Mouse (Mus musculus) adrenal gland, postnatal 25 days (tissue): ENCODE measurements around the gene Atp6v1a. TPM values are rescaled to one million over a fixed set of nuclear protein-coding genes. Genes with fewer than 3 reads are reported as not detected.
A peak's percentile ranks its signal among the peaks of the same experiment; 100 is the strongest.

Experiments
- DNase-seq: peaks from one replicate; pipeline ENCODE4 v3.0.0; 2021; ENCODE audit warnings: mixed read lengths
- total RNA-seq: library from RNA; stranded (reverse); gene quantifications from 2 replicates; pipeline ENCODE4 v1.2.3, GENCODE M21; 2021

The Atp6v1a gene
- total RNA-seq, 1 experiment from 2014 or later = 153 TPM

- DNase-seq = no peak
Observed at GRCm38 (mm10) chr16:44060604-44061286, 78.8 kb downstream of the Atp6v1a start.

GRCm38 (mm10) chr16:44058745-44059144 is 80.8 kb downstream of the Atp6v1a start:
- peak; percentile 34 for DNase-seq

GRCm38 (mm10) chr16:44055766-44056165 is 83.7 kb downstream of the Atp6v1a start:
- DNase-seq = no peak

GRCm38 (mm10) chr16:44053265-44053664 is 86.2 kb downstream of the Atp6v1a start:
- DNase-seq = no peak

GRCm38 (mm10) chr16:44052390-44052789 is 87.1 kb downstream of the Atp6v1a start:
- DNase-seq = no peak

- no peak for DNase-seq
Observed at GRCm38 (mm10) chr16:44050139-44050538, 89.4 kb downstream of the Atp6v1a start.

GRCm38 (mm10) chr16:44039112-44039511 is 100.4 kb downstream of the Atp6v1a start:
- no peak for DNase-seq

Other genes starting within 250 kb of the Atp6v1a start
- gene Ccdc191, start 249.9 kb downstream of the Atp6v1a start, total RNA-seq = 8.6 and 10.7 TPM in 2 replicates
- gene Qtrt2, start 212.9 kb downstream of the Atp6v1a start, total RNA-seq = 30.8 and 40.2 TPM in 2 replicates
- gene Zdhhc23, start 159.9 kb downstream of the Atp6v1a start, total RNA-seq = 0.46 and 0.52 TPM in 2 replicates
- 1.6 and 2.1 TPM in 2 replicates for gene Gramd1c, start 76.4 kb downstream of the Atp6v1a start, total RNA-seq
- gene Naa50, start 125 bp upstream of the Atp6v1a start, total RNA-seq = 79.9 and 101 TPM in 2 replicates
- 29.2 and 32.3 TPM in 2 replicates for gene Usf3, start 33.5 kb upstream of the Atp6v1a start, total RNA-seq
- 9.3 and 12.8 TPM in 2 replicates for gene Sidt1, start 193.5 kb upstream of the Atp6v1a start, total RNA-seq
- 28.1 and 37.5 TPM in 2 replicates for gene Spice1, start 207.4 kb upstream of the Atp6v1a start, total RNA-seq